Mouse (Mus musculus) liver, postnatal 0 days (tissue): ENCODE data around the gene Mnat1. TPM values are rescaled to one million over a fixed set of nuclear protein-coding genes. Genes with fewer than 3 reads are reported as not detected.
"Not testable (repeated sequence)": the region's sequence is repeated elsewhere in the genome, so short reads cannot be mapped to it uniquely, and the experiment has no call there.

Experiments
- ATAC-seq: fragments of 200-750 bp; cut with Nextera tagmentation; 2 replicates; pipeline ENCODE4 v1.8.0; 2017; ENCODE audit warnings: mild to moderate bottlenecking, moderate library complexity
- DNase-seq: peaks from one replicate; pipeline ENCODE4 v3.0.0-alpha.2; 2016
- H3K27ac ChIP-seq: fragments of 300-500 bp; sonication (generic); 2 replicates; pipeline ENCODE4 v1.5.1; 2014; ENCODE audit warnings: antibody characterized with exemption, moderate library complexity, mild to moderate bottlenecking, low read depth
- H3K27me3 ChIP-seq: fragments of 300-500 bp; sonication (generic); 2 replicates; pipeline ENCODE4 v1.6.1; 2014; ENCODE audit warnings: low read length, control low read depth, mixed read lengths; ENCODE audit not compliant: insufficient read depth
- H3K36me3 ChIP-seq: fragments of 300-500 bp; sonication (generic); replicated peaks from 2 replicates; pipeline ENCODE4 v1.6.1; 2014; ENCODE audit warnings: mild to moderate bottlenecking, control low read depth, low read length, moderate library complexity, mixed read lengths; ENCODE audit not compliant: insufficient read depth
- H3K4me1 ChIP-seq: fragments of 300-500 bp; sonication (generic); 2 replicates; pipeline ENCODE4 v1.6.1; 2014; ENCODE audit warnings: antibody characterized with exemption, mild to moderate bottlenecking, control low read depth; ENCODE audit not compliant: insufficient read depth
- H3K4me2 ChIP-seq: fragments of 300-500 bp; sonication (generic); 2 replicates; pipeline ENCODE4 v1.6.1; 2014; ENCODE audit warnings: low read depth, mild to moderate bottlenecking, low read length, moderate library complexity, mixed read lengths
- H3K4me3 ChIP-seq: fragments of 300-500 bp; sonication (generic); 2 replicates; pipeline ENCODE4 v1.5.1; 2014; ENCODE audit warnings: low read depth, low read length
- H3K9ac ChIP-seq: fragments of 300-500 bp; sonication (generic); replicated peaks from 2 replicates; pipeline ENCODE4 v1.6.1; 2014; ENCODE audit warnings: mild to moderate bottlenecking, moderate library complexity
- H3K9me3 ChIP-seq: fragments of 300-500 bp; sonication (generic); 2 replicates; pipeline ENCODE4 v1.6.1; 2016; ENCODE audit warnings: mild to moderate bottlenecking, control low read depth, low read length, mixed read lengths
- CTCF ChIP-seq: sonication (generic); IDR thresholded peaks from 2 replicates; pipeline ENCODE4 v1.5.1; 2016; ENCODE audit warnings: antibody characterized with exemption, low read depth
- EP300 ChIP-seq: IDR thresholded peaks from 2 replicates; pipeline ENCODE4 v1.6.1; 2016; ENCODE audit warnings: antibody characterized with exemption, low read depth, mild to moderate bottlenecking
- WGBS: fragments of 180-500 bp; shearing (Covaris S2); extraction: QIAGEN DNeasy Blood & Tissue Kit; methylation state at CpG from one replicate; pipeline ENCODE4 v1.1.7; 2014; ENCODE audit not compliant: insufficient replicate concordance; 5-methylcytosine and 5-hydroxymethylcytosine counted together
- polyA plus RNA-seq: library from polyadenylated mRNA; unstranded; fragments of >200 nt; fragmentation: Nextera tagmentation; extraction: Ambion mirVana; gene quantifications from 2 replicates; pipeline ENCODE4 v1.2.1, GENCODE M21; 2015

Mnat1 gene
- polyA plus RNA-seq, 1 experiment from 2014 or later = 8.6 TPM

DNA sequence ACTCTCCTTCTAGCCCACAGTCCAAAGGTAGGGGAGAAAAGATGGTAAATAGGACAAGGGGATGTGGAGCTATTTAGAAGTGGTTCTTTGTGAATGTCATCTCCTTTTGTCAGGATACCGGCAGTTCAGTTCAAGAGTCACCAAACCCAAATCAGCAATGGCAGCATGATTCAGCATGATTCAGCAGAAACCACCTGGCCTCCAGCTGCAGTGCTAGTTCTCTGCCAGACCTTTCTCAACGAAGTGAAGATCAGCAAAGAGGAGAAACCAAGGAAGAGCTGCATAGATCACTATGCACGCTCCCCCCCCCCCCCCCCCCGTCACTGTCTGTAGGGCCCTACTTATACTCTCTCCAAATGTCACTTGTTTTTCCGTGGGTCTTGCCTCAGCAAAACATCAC, 34.6 kb upstream of the Mnat1 start:
- Histone ChIP-seq H3K9me3 (no peaks in the 10 kb centered on the region), H3K4me3 (no peak overlapping the region), H3K9ac (no peak overlapping the region), H3K4me2 (no peak overlapping the region), H3K27me3 (no peaks in the 10 kb centered on the region), H3K4me1 (0 out of 2 replicates have a peak, but pooled peaks cover 2% of the 10 kb centered on the region), H3K27ac (no peak overlapping the region), H3K36me3 (no peaks in the 10 kb centered on the region)
- DNase-seq (peak; percentile 49), ATAC-seq (peak; percentile 62)
- 40% methylated on average over 5 of the region's 5 CpGs for WGBS
- TF ChIP-seq CTCF (no peak), EP300 (no peak; the same call in 1 of the 2 replicates)

GRCm38 (mm10) chr12:73090672-73091335, 32.7 kb upstream of the Mnat1 start:
- ATAC-seq (peak; percentile 88), DNase-seq (no peak)
- Histone ChIP-seq H3K9me3 (no peaks in the 10 kb centered on the region), H3K27ac (peak overlapping the region; percentile 78), H3K4me3 (no peak overlapping the region), H3K9ac (no peak overlapping the region), H3K4me1 (0 out of 2 replicates have a peak, but pooled peaks cover 2% of the 10 kb centered on the region), H3K4me2 (no peak overlapping the region), H3K27me3 (no peaks in the 10 kb centered on the region), H3K36me3 (no peaks in the 10 kb centered on the region)
- TF ChIP-seq CTCF (no peak), EP300 (no peak)
- WGBS = 52% methylated on average over 7 of the region's 7 CpGs

DNA sequence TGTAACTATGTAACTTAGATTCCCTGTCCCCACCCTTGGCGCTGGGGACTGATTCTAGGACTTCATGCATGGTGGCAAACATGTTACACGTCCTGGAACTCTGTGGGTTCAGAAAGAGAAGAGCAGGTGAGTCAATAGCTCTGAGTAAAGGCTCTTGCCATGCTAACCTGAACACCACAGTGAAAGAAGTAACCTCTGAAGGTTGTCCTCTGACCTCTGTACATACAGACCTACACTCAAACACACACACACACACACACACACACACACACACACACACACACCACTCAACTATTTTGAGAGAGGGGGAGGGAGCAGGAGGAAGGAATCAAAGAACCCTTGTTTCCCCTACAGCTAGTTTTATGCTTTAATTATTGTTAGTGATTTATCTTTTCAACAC, 29.3 kb upstream of the Mnat1 start:
- ATAC-seq (peak; percentile 61), DNase-seq (no peak)
- WGBS = 62% methylated on average over 2 of the region's 2 CpGs
- H3K9ac ChIP-seq = no peak overlapping the region
- TF ChIP-seq EP300 (no peak), CTCF (no peak)
- H3K4me1 ChIP-seq = no peaks in the 10 kb centered on the region
- H3K27me3 ChIP-seq = no peaks in the 10 kb centered on the region
- no peaks in the 10 kb centered on the region for H3K36me3 ChIP-seq
- no peaks in the 10 kb centered on the region for H3K9me3 ChIP-seq
- H3K27ac ChIP-seq = peak overlapping the region; percentile 39; the same call in 1 of the 2 replicates
- H3K4me2 ChIP-seq = no peak overlapping the region
- no peak overlapping the region for H3K4me3 ChIP-seq

- ATAC-seq (0 out of 2 replicates have a peak, but pooled peaks have one; percentile 32), DNase-seq (no peak)
- Histone ChIP-seq H3K27me3 (no peaks in the 10 kb centered on the region), H3K36me3 (no peaks in the 10 kb centered on the region), H3K4me3 (no peak overlapping the region), H3K9me3 (no peaks in the 10 kb centered on the region), H3K4me2 (no peak overlapping the region), H3K4me1 (no peaks in the 10 kb centered on the region), H3K9ac (no peak overlapping the region), H3K27ac (peak overlapping the region; percentile 39; the same call in 1 of the 2 replicates)
- TF ChIP-seq EP300 (no peak), CTCF (no peak)
- WGBS = 31% methylated on average over 2 of the region's 2 CpGs
These were observed 28.9 kb upstream of the Mnat1 start for GRCm38 (mm10) chr12:73094605-73095004.

- 79% methylated on average over 5 of the region's 5 CpGs for WGBS
- ATAC-seq, H3K4me1 ChIP-seq, H3K27me3 ChIP-seq, DNase-seq, H3K4me3 ChIP-seq, H3K9ac ChIP-seq, H3K27ac ChIP-seq, H3K4me2 ChIP-seq, H3K9me3 ChIP-seq, H3K36me3 ChIP-seq: not testable (repeated sequence)
These were observed 27.3 kb upstream of the Mnat1 start for GRCm38 (mm10) chr12:73096177-73096576.

DNA sequence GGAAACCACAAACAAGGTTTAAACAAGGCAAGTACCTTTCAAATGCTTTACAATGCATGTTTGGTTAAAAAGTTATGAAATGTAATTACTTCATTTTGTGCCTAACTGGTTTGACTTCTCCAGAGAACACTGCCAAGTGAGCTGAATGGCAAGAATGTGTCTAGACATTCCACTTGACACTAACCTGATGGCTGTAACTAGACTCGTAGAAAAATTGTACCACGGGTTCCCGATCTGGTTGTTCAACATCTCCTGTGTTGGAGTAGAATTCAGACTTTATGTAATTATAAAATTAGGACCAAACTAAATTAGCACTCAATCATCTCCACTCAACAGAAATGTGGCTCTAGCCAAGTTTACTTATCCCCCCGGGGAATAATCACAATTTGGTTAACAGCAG, 24.9 kb upstream of the Mnat1 start:
- no peak for TF ChIP-seq CTCF
- TF ChIP-seq EP300 = no peak
- no peaks in the 10 kb centered on the region for H3K4me1 ChIP-seq
- WGBS = 75% methylated on average over 4 of the region's 4 CpGs
- no peak for DNase-seq
- H3K4me2 ChIP-seq = no peak overlapping the region
- no peak overlapping the region for H3K27ac ChIP-seq
- no peak overlapping the region for H3K9ac ChIP-seq
- ATAC-seq = no peak
- no peaks in the 10 kb centered on the region for H3K9me3 ChIP-seq
- H3K4me3 ChIP-seq = no peak overlapping the region
- no peaks in the 10 kb centered on the region for H3K36me3 ChIP-seq
- no peaks in the 10 kb centered on the region for H3K27me3 ChIP-seq

DNA sequence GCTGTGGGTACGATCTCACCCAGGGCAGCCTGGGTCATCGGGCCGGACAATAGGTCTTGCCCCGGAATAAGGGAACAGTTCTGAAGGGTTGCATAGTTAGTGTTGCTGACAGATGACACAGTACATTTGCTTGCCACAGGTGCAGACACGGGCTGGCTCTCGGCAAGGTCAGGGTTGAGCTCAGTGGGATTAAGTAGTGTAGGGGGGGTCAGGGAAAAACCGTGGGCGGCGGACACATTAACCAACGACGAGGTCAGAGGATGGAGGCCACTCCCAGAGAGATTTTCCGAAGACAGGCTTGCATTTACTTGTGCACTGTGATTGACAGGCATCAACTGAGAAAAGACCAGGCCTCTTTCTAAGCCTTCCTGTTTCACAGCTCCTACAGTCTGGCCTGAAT, 19.8 kb upstream of the Mnat1 start:
- ATAC-seq (no peak), DNase-seq (no peak)
- WGBS = 81% methylated on average over 12 of the region's 12 CpGs
- Histone ChIP-seq H3K9me3 (no peaks in the 10 kb centered on the region), H3K4me3 (no peak overlapping the region), H3K27me3 (no peaks in the 10 kb centered on the region), H3K36me3 (no peaks in the 10 kb centered on the region), H3K4me2 (no peak overlapping the region), H3K9ac (no peak overlapping the region), H3K27ac (no peak overlapping the region), H3K4me1 (no peaks in the 10 kb centered on the region)
- TF ChIP-seq CTCF (no peak), EP300 (no peak)
